Mouse (Mus musculus): ENCODE data around the gene Tob2.

DNA sequence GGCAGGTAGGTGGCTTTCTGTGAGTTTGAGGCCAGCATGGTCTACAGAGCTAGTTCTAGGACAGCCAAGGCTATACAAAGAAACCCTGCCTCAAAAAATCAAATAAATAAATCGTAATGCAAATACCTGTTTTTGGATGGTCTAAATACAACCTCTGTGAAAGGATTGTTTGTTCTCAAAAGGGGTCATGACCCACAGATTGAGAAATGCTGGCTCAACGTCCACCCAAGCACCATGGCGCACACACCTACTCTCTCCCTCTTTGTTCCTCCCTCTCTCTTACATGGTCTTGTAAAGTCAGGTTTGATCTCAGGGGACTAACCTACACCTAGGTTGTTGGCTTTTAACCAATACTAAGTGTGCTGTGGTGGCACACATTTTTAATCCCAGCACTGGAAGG is 36.0 kb downstream of the Tob2 start:
- no peak for TF ChIP-seq POLR2A (IDR thresholded peaks at IDR 0.05; ENCODE audit: low read depth, low read length)
- TF ChIP-seq CTCF (conservative IDR thresholded peaks at IDR 0.05; ENCODE audit: insufficient read depth, insufficient read length, low read depth, low read length), result no peak
